Comparison of ENCODE assay signal across 14 mouse cellular contexts in genomic region chr6:37336381-37336780, GRCm38 (mm10). TPM values are rescaled to one million over a fixed set of nuclear protein-coding genes. Genes with fewer than 3 reads are reported as not detected.
DNase-seq lines count a peak whose midpoint lies in the region; ATAC-seq and TF ChIP-seq lines count a peak whose summit lies in the region.
"Had no signal": no experiment of that assay in that cellular context is flagged by ENCODE, and none has a peak within 500 bp of the region (broad histone marks: within the 10 kb centered on the region; RNA-seq: fewer than 3 reads in every experiment).

No protein-coding gene starts in this region.

- TF ChIP-seq EP300 in heart, adult 2 months (IDR thresholded peaks at IDR 0.05; ENCODE audit: insufficient read depth, low read depth, low read length), result no peak
- no peak for TF ChIP-seq EP300 in stomach, postnatal 0 days (optimal IDR thresholded peaks at IDR 0.05)

- peak overlapping the region; percentile 36 for H3K27ac ChIP-seq in heart, embryonic 12.5 days (ENCODE audit: poor library complexity, severe bottlenecking)
- H3K27ac ChIP-seq in heart, adult 2 months, result no peak overlapping the region
- H3K27ac ChIP-seq in limb, embryonic 13.5 days, result peak overlapping the region; percentile 28; the same call in 1 of the 2 replicates
- peak overlapping the region; percentile 81 for H3K27ac ChIP-seq in stomach, postnatal 0 days (replicated peaks)
- H3K27ac ChIP-seq: left cerebral cortex, adult 2 months had no signal

- H3K79me2 ChIP-seq in heart, adult 2 months (replicated peaks; ENCODE audit: control insufficient read depth, insufficient read depth, low read length), result no peaks in the 10 kb centered on the region

- peaks cover 32% of the 10 kb centered on the region for H3K4me1 ChIP-seq in heart, embryonic 12.5 days (replicated peaks)
- no peaks in the 10 kb centered on the region; the same call in 1 of the 2 replicates for H3K4me1 ChIP-seq in heart, adult 2 months (ENCODE audit: control insufficient read depth, insufficient read depth, low read length)
- peaks cover 45% of the 10 kb centered on the region for H3K4me1 ChIP-seq in limb, embryonic 13.5 days
- H3K4me1 ChIP-seq in stomach, postnatal 0 days (replicated peaks; ENCODE audit: control insufficient read depth, insufficient read depth), result peaks cover 2% of the 10 kb centered on the region; the same call in 1 of the 2 replicates

- WGBS in heart, embryonic 12.5 days, result 74% methylated on average over 7 of the region's 7 CpGs
- WGBS in heart, adult 2 months, result 83% methylated on average over 7 of the region's 7 CpGs
- 58% methylated on average over 7 of the region's 7 CpGs for WGBS in limb, embryonic 13.5 days
- WGBS in stomach, postnatal 0 days, result 66% methylated on average over 7 of the region's 7 CpGs

- TF ChIP-seq POLR2A in heart, adult 2 months (IDR thresholded peaks at IDR 0.05; ENCODE audit: insufficient read depth, low read depth, low read length), result no peak

- peaks cover 85% of the 10 kb centered on the region for H3K36me3 ChIP-seq in heart, embryonic 12.5 days
- H3K36me3 ChIP-seq in heart, adult 2 months (ENCODE audit: control insufficient read depth, insufficient read depth, low read length), result 0 out of 2 replicates have a peak, but pooled peaks cover 2% of the 10 kb centered on the region
- H3K36me3 ChIP-seq in limb, embryonic 13.5 days, result peaks cover 88% of the 10 kb centered on the region
- peaks cover 28% of the 10 kb centered on the region for H3K36me3 ChIP-seq in stomach, postnatal 0 days (ENCODE audit: control insufficient read depth, insufficient read depth, low read length)

- TF ChIP-seq CTCF in heart, adult 2 months (IDR thresholded peaks at IDR 0.05), result no peak
- TF ChIP-seq CTCF in stomach, postnatal 0 days (IDR thresholded peaks at IDR 0.05; ENCODE audit: low read depth), result no peak

- ATAC-seq in heart, embryonic 12.5 days (ENCODE audit: insufficient number of reproducible peaks, low FRiP score), result no peak
- no peak for ATAC-seq in limb, embryonic 13.5 days (ENCODE audit: low FRiP score, low read depth)
- no peak for ATAC-seq in stomach, postnatal 0 days (ENCODE audit: low FRiP score, low TSS enrichment)

- no peak overlapping the region for H3K9ac ChIP-seq in heart, embryonic 12.5 days
- H3K9ac ChIP-seq in heart, adult 2 months (ENCODE audit: low read depth, low read length), result no peak overlapping the region
- no peak overlapping the region for H3K9ac ChIP-seq in limb, embryonic 13.5 days
- no peak overlapping the region for H3K9ac ChIP-seq in stomach, postnatal 0 days (ENCODE audit: low read length)

- DNase-seq in heart, adult 2 months, result no peak
- peak; percentile 46 for DNase-seq in lung, postnatal 10 days
- no peak for DNase-seq in lung, adult 18-20 months
- no peak for DNase-seq in stomach, postnatal 0 days (ENCODE audit: low spot score)
- DNase-seq in gastrocnemius, postnatal 14 days, result no peak
- DNase-seq in natural killer cell, adult 2 months (ENCODE audit: low spot score in 2 of 2), result no peak
- DNase-seq: adrenal gland, postnatal 14 days; cerebellum, adult 18-20 months; heart, adult 18-20 months; kidney, adult 8-10 months had no signal

- H3K4me2 ChIP-seq in heart, embryonic 12.5 days, result no peak overlapping the region
- H3K4me2 ChIP-seq in limb, embryonic 13.5 days (replicated peaks), result no peak overlapping the region
- no peak overlapping the region for H3K4me2 ChIP-seq in stomach, postnatal 0 days (replicated peaks; ENCODE audit: low read depth)

- no peak overlapping the region for H3K4me3 ChIP-seq in heart, embryonic 12.5 days
- H3K4me3 ChIP-seq in heart, adult 2 months, result no peak overlapping the region
- H3K4me3 ChIP-seq in limb, embryonic 13.5 days, result no peak overlapping the region
- no peak overlapping the region for H3K4me3 ChIP-seq in stomach, postnatal 0 days (ENCODE audit: low read depth, low read length)
- H3K4me3 ChIP-seq: left cerebral cortex, adult 2 months had no signal

- intact Hi-C loops in heart, adult 2 months (cut with DNase I), result no loop called here
- intact Hi-C loops in gastrocnemius, postnatal 14 days (cut with DNase I; ENCODE audit: low total_unique reads), result no loop called here

- no peaks in the 10 kb centered on the region for H3K9me3 ChIP-seq in heart, embryonic 12.5 days (replicated peaks)
- no peaks in the 10 kb centered on the region for H3K9me3 ChIP-seq in limb, embryonic 13.5 days
- H3K9me3 ChIP-seq in stomach, postnatal 0 days (ENCODE audit: control insufficient read depth, low read length), result no peaks in the 10 kb centered on the region

- no peaks in the 10 kb centered on the region for H3K27me3 ChIP-seq in heart, embryonic 12.5 days (replicated peaks)
- no peaks in the 10 kb centered on the region for H3K27me3 ChIP-seq in heart, adult 2 months (ENCODE audit: control insufficient read depth, insufficient read depth, low read length)
- H3K27me3 ChIP-seq in limb, embryonic 13.5 days, result no peaks in the 10 kb centered on the region
- H3K27me3 ChIP-seq in stomach, postnatal 0 days (ENCODE audit: control insufficient read depth, insufficient read depth, low read length), result no peaks in the 10 kb centered on the region

RNA-seq across cellular contexts. Expression of gene Dgki, which starts 36.4 kb away (rescaled TPM):
- polyA plus RNA-seq in heart, embryonic 12.5 days (2016; fragmentation: Nextera tagmentation; extraction: Ambion mirVana), result 0.84 and 0.86 TPM in 2 replicates
- under 1 TPM; 0.08 to 0.18 TPM for total RNA-seq in heart, adult 2 months (2021)
- 0.04 and 0.15 TPM in 2 replicates for polyA plus RNA-seq in heart, adult 2 months (2012; rRNA removed)
- polyA plus RNA-seq in limb, embryonic 13.5 days (2015; fragmentation: Nextera tagmentation; extraction: Ambion mirVana), result 1.2 and 1.3 TPM in 2 replicates
- polyA plus RNA-seq in stomach, postnatal 0 days (2015; fragmentation: Nextera tagmentation; extraction: Ambion mirVana), result 0.39 and 0.56 TPM in 2 replicates
- under 1 TPM; 0.41 to 0.55 TPM for total RNA-seq in gastrocnemius, postnatal 14 days (2021)
- total RNA-seq: neutrophil, adult 5-6 weeks had no signal
